Mouse (Mus musculus): ENCODE measurements around the gene Acaa1a.
A peak's percentile ranks its signal among the peaks of the same experiment; 100 is the strongest.
"Not testable (repeated sequence)": the region's sequence is repeated elsewhere in the genome, so short reads cannot be mapped to it uniquely, and the experiment has no call there.

Acaa1a gene

DNA sequence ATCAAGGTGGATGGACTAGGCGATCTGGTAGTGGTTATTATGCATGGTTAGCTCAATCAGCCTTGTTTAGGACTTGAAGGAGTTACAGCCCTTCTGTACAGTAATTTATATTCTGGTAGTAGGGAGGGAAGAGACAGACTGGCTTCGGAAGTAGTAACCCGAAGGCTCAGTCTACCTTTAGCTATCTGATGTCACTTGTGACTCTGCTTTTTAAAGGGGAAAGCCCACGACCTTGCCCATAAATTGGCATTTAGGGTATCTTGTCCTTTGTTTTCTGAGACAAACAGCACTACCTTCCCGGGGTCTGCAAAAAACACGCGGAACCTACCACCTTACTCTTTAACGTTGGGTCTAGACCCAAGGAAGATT, 720 bp downstream of the Acaa1a start:
- no peak for DNase-seq

DNA sequence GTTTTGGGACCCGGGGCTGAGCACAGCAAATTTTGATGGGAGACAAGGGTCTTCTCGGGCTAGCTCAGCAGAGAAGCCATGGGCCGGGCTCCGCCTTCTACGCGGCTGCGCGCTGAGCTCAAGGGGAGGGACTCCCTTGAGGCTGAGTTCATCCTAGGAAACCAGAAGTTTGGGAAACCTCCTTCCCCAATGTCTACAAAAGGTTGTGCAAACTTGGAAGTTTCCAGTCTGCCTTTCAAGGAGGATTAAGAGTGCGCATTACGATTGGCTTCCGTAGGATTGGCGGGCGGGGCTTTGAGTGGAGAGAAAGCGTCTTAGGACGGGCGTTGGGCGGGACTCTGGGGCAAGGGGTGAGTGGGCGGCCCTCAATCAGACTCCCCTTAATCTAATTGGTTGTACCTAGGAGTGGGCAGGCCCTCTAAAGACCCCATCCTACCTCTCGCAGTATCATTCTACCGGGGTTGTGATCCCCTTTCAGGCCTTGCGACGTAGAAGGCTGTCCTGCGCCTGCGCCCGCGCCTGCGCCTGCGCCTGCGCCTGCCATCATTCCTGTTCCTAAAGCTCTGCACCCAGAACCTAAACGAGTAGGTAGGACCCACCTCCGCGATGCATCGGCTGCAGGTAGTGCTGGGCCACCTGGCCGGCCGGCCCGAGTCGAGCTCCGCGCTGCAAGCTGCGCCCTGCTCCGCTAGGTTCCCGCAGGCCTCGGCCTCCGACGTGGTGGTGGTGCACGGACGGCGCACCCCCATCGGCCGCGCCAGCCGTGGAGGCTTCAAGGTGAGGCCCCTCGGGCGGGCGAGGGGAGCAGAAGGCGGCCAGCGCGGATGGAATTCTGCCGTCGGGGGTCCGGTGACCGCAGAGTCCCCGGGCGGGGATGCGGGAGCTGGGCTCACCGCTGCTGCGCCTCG, 1.7 kb downstream of the Acaa1a start, which contains the start of gene Myd88:
TSS of gene Myd88 (minus strand) at position 503 of the 908 bp plus-strand sequence.
- DNase-seq: peak; percentile 97 to 99

- DNase-seq: peak; percentile 49 to 55
Observed at GRCm38 (mm10) chr9:119342728-119343127, 3.3 kb downstream of the Acaa1a start.

- no peak for DNase-seq
Observed at GRCm38 (mm10) chr9:119346376-119346775, 6.9 kb downstream of the Acaa1a start.

DNA sequence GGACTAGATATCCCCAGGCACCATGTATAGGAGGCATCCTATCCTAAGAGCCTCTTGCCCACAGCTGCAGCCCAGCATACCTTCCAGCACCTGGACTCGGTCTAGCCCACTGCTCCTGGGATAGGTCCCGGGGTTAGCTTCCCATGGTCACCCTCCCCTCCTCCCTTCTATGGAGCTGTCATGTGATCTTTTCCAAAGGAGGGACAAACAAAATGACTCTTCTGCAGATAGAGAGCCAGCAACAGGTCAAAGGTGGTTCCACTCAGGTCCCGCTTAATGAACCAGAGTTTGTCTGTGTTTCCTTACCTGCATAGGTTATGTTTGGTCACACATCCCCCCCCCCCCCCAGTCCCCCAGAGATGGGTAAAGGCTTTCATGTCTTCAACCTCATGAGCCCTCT, 11.1 kb downstream of the Acaa1a start:
- DNase-seq: peak; percentile 52 to 64

- DNase-seq: peak; percentile 74 to 78
Observed at GRCm38 (mm10) chr9:119350947-119351705, 11.7 kb downstream of the Acaa1a start.

GRCm38 (mm10) chr9:119352060-119352459, 12.6 kb downstream of the Acaa1a start:
- peak; percentile 85 to 96 for DNase-seq

DNA sequence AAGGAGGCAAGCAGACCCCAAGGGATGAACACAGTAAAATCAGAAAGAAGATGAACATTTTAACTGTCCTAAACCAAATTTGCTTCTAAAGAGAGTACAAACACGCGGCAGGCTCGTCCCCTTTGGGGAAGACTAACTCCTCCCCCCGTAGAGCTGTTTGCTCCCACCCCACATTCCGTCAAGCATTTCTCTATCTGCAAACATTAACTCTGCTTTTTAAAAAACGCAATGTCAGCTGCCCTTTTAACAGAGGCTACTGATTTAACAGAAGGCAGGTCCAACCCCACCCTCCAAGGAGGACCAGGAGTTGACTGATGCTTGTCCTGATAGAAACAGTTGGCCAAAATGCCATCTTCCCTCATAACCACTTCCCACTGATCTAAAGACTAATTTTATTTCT, 14.4 kb downstream of the Acaa1a start:
- peak; percentile 55 to 88 for DNase-seq

DNA sequence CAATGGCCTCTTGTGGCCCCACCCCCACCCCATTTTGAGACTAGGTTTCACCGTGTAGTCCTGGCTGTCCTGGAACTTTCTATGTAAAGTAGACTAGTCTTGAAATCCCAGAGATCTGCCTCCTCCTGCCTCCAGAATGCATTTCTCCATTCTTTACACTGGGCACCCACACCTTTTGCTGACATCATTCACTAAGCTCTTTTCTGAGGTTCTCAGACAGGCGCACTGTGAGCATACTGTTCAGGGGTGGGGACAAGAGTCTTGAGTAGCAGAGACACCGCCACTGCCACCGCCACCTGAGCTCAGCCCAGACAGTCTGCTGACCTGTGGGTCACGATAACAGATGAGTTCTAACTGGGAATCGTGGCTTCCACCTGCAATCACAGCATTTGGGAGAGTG, 16.5 kb downstream of the Acaa1a start:
- DNase-seq: no peak

DNA sequence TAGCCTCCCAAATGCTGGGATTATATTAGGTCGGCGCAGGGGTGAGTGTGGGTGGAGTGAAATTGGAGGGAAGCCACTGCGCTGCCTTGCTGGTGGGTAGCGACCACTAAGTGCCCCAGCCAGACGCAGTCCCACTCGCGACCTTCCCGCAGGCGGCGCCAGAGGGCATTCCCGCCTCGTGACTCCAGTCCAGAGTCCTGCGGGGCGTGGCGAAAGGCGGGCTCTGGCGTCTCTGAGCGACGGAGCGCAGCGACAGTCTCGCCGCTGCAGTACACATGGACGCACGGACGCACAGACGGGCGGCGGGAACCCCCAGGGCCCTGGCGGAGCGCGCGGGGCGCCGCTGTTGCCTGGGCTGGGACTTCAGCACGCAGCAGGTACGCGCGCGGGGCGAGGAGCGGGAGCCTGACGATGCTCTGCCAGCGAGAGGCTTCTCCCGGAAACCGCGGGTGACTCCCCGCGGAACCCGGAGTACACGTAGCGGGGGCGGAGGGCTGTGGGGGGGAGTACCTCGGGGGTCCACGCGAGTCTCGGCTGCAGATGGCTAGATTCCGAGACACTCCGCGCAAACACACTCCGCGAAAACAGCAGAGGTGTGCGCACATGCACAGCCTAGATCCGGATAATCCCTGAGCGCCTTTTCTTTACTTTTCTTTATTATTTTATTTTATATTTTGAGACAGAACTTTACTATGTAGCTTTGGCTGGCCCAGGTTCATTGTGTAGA, 18.0 kb downstream of the Acaa1a start, which contains the start of gene Xylb:
TSS of gene Xylb (plus strand) at position 51 of the 727 bp plus-strand sequence.
- DNase-seq: peak; percentile 96 to 98

- peak; percentile 84 to 87 for DNase-seq
Observed at GRCm38 (mm10) chr9:119358058-119358429, 18.6 kb downstream of the Acaa1a start.

DNA sequence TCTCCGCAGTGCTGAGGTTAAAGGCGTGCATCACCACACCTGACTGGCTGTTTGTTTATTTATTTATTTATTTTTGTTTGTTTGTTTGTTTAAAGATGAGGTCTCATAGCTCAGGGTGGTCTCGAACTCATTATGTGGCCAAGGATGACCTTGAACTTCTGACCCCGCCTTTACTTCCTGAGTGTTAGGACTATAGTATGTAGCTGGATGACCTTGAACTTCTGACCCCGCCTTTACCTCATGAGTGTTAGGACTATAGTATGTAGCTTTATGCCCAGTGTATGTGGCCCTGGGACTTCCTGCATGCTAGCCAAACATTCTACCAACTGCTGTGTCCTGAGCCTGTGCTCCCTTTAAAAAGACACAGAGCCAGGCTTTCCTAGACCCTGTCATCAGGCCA, 21.9 kb downstream of the Acaa1a start:
- no peak for DNase-seq

DNA sequence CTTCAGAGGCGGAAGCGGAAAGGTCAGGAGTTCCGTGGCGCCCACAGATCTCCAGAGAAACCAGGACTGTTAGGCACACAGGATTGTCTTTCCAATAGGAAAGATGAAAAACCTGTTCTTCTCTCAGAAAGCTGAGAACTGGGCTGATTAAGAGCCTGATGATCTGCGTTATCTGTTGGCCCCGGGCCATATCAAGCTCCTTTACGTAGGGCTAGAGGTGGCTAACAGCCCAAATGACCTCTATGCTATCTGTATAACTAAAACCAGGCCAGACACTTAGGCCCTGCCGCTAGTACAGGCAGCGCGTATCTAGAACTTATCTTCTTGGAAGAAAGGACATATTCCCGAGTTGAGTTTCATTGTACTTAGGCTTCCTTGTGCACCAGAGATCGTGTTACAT, 23.8 kb downstream of the Acaa1a start:
- no peak for DNase-seq

- DNase-seq: peak in 1 of 2 experiments; percentile 44
Observed at GRCm38 (mm10) chr9:119365284-119365683, 25.8 kb downstream of the Acaa1a start, which contains the start of gene Slc22a14. Slc22a14 (minus strand) TSS chr9:119365553.

- DNase-seq: peak; percentile 55 to 58
Observed at GRCm38 (mm10) chr9:119368367-119368766, 28.9 kb downstream of the Acaa1a start.

DNA sequence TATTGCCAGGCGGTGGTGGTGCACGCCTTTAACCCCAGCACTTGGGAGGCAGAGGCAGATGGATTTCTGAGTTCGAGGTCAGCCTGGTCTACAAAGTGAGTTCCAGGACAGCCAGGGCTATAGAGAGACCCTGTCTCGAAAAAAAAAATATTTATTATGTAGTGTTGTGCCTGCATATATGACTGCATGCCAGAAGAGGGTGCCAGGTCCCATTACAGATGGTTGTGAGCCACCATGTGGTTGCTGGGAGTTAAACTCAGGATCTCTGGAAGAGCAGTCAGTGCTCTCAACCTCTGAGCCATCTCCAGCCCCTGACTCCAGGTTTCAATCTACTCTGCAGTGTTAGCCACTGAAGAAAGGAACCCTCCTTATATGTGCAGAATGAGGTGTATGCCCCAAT, 31.3 kb downstream of the Acaa1a start:
- not testable (repeated sequence) for DNase-seq

GRCm38 (mm10) chr9:119371251-119371650, 31.8 kb downstream of the Acaa1a start:
- no peak for DNase-seq

- DNase-seq: no peak
Observed at GRCm38 (mm10) chr9:119375008-119375407, 35.5 kb downstream of the Acaa1a start.

- DNase-seq: no peak
Observed at GRCm38 (mm10) chr9:119375556-119375955, 36.1 kb downstream of the Acaa1a start.

GRCm38 (mm10) chr9:119378231-119378630, 38.8 kb downstream of the Acaa1a start:
- DNase-seq: no peak

- DNase-seq: no peak
Observed at GRCm38 (mm10) chr9:119382603-119383002, 43.1 kb downstream of the Acaa1a start.

GRCm38 (mm10) chr9:119388956-119389355, 49.5 kb downstream of the Acaa1a start:
- DNase-seq: peak in 1 of 2 experiments; percentile 62

GRCm38 (mm10) chr9:119390214-119390613, 50.7 kb downstream of the Acaa1a start:
- DNase-seq: no peak

All from kidney, postnatal 36 days (tissue).